Mouse (Mus musculus): ENCODE measurements around the gene Filip1l. TPM values are rescaled to one million over a fixed set of nuclear protein-coding genes. Genes with fewer than 3 reads are reported as not detected.
A peak's percentile ranks its signal among the peaks of the same experiment; 100 is the strongest.

Gene Filip1l
- polyA plus RNA-seq, 1 experiment from 2014 or later = 35.3 TPM

DNA sequence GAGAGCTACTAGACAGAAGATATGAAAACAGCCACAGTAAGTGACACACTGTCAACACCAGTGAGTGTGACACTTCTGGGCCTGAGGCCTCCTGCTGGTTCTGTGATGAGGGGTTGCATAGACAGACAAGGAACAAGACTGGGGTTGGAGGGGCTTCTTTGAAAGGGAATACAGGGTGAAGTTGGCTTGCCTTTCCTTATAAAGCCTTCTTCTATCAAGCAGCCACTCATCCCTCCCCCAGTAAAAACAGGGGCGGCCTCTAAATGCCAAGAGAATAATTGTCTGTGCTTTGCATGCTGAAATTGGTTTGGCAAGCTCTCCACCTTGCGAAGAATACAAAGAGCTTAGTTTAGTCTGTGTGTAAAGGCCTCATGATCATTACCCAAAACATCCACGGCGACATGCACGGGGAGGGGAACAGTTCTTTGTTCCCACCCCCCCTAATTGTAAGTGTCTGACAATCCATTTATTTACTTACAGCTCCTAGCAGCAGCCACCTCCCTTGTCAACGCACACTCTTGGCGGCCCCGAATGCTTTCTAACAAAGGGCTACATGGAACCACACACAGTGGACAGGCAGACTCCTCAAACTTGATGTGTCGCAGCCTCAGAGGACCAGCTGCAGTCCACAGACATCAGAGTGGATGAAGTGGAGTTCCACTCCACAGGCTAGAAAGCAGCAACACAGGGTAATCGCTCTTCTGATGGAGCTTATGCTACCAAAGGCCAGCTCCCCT lies 143.7 kb downstream of the Filip1l start:
- Histone ChIP-seq H3K9ac (ENCODE audit: low read length) (no peak overlapping the region), H3K9me3 (ENCODE audit: control insufficient read depth, low read length) (no peaks in the 10 kb centered on the region), H3K4me2 (replicated peaks; ENCODE audit: low read depth) (no peak overlapping the region), H3K4me1 (replicated peaks; ENCODE audit: control insufficient read depth, insufficient read depth) (no peaks in the 10 kb centered on the region), H3K27ac (replicated peaks) (peak overlapping the region; percentile 65), H3K27me3 (ENCODE audit: control insufficient read depth, insufficient read depth, low read length) (no peaks in the 10 kb centered on the region), H3K36me3 (ENCODE audit: control insufficient read depth, insufficient read depth, low read length) (no peaks in the 10 kb centered on the region), H3K4me3 (ENCODE audit: low read depth, low read length) (no peak overlapping the region)
- ATAC-seq (ENCODE audit: low FRiP score, low TSS enrichment) (no peak), DNase-seq (ENCODE audit: low spot score) (no peak)
- 50% methylated on average over 10 of the region's 10 CpGs for whole genome bisulfite sequencing
- TF ChIP-seq CTCF (IDR thresholded peaks at IDR 0.05; ENCODE audit: low read depth) (no peak), EP300 (optimal IDR thresholded peaks at IDR 0.05) (no peak)

DNA sequence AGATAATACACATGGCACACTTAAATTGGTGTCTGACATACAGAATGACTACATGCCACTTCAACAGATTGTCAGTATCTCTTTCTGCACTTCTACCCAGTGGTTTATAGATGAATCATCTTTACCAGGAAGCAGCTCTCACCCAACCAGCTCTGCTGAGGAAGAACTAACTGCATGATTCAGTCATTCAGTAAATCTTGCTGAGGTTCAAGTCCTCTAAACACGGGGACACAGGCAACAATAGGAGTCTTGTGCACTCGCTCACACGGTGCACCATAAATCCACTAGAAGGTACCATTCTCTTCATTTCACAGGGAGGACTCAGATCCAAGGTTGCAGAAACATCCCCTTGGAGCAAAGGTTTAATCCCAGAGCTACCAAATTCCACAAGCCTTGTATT lies 148.0 kb downstream of the Filip1l start:
- Histone ChIP-seq H3K4me1 (replicated peaks; ENCODE audit: control insufficient read depth, insufficient read depth) (no peaks in the 10 kb centered on the region), H3K4me2 (replicated peaks; ENCODE audit: low read depth) (no peak overlapping the region), H3K4me3 (ENCODE audit: low read depth, low read length) (no peak overlapping the region), H3K27ac (replicated peaks) (no peak overlapping the region), H3K36me3 (ENCODE audit: control insufficient read depth, insufficient read depth, low read length) (no peaks in the 10 kb centered on the region), H3K9me3 (ENCODE audit: control insufficient read depth, low read length) (no peaks in the 10 kb centered on the region), H3K9ac (ENCODE audit: low read length) (no peak overlapping the region), H3K27me3 (ENCODE audit: control insufficient read depth, insufficient read depth, low read length) (no peaks in the 10 kb centered on the region)
- DNase-seq (ENCODE audit: low spot score) (no peak), ATAC-seq (ENCODE audit: low FRiP score, low TSS enrichment) (peak; percentile 76)
- TF ChIP-seq CTCF (IDR thresholded peaks at IDR 0.05; ENCODE audit: low read depth) (no peak), EP300 (optimal IDR thresholded peaks at IDR 0.05) (no peak)
- WGBS = 42% methylated on average over 3 of the region's 3 CpGs

DNA sequence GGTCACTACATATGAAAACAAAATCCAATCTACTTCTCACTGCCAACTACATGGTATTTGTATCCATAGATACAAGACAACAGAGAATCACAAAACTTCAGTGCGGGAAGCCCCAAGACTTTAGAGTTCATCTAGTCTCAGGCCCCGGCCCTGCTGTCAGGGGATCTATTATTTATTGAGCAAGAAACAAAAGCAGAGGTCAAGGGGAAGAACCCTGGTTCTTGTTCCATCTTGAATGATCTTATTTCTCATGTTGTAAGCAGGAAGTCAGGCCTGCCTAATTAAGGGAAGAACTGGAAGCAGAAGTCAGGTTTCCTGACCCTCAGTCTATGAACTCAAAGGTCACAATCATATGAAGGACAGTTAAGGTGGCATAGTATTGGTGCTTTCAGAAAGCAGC lies 149.3 kb downstream of the Filip1l start:
- WGBS = 38% methylated on average over 2 of the region's 2 CpGs
- TF ChIP-seq EP300 (optimal IDR thresholded peaks at IDR 0.05) = no peak
- TF ChIP-seq CTCF (IDR thresholded peaks at IDR 0.05; ENCODE audit: low read depth) = no peak
- Histone ChIP-seq H3K27me3 (ENCODE audit: control insufficient read depth, insufficient read depth, low read length) (no peaks in the 10 kb centered on the region), H3K36me3 (ENCODE audit: control insufficient read depth, insufficient read depth, low read length) (no peaks in the 10 kb centered on the region), H3K9ac (ENCODE audit: low read length) (no peak overlapping the region), H3K27ac (replicated peaks) (no peak overlapping the region), H3K9me3 (ENCODE audit: control insufficient read depth, low read length) (no peaks in the 10 kb centered on the region), H3K4me1 (replicated peaks; ENCODE audit: control insufficient read depth, insufficient read depth) (no peaks in the 10 kb centered on the region; the same call in 1 of the 2 replicates), H3K4me3 (ENCODE audit: low read depth, low read length) (no peak overlapping the region), H3K4me2 (replicated peaks; ENCODE audit: low read depth) (no peak overlapping the region)
- DNase-seq (ENCODE audit: low spot score) = no peak
- ATAC-seq (ENCODE audit: low FRiP score, low TSS enrichment) = no peak

DNA sequence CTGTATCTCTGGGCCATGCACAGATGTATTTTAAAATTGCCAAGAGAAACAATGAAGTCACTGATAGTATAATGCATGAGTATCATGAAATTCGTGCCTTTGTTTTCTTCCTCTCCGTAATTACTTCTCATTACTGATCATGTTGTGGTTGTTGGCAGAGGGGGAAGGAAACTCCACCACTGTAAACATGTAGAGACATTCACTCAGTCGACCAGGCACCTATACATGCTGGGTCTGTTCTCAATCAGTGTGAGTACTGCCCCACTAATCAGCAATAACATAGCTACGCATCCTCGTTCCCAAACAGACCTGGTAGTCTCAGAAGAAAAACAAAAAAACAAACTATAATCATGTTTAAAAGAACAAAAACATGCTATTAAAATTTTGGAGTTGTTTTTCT lies 149.9 kb downstream of the Filip1l start:
- no peak for DNase-seq (ENCODE audit: low spot score)
- ATAC-seq (ENCODE audit: low FRiP score, low TSS enrichment) = no peak
- H3K27ac ChIP-seq (replicated peaks) = no peak overlapping the region
- H3K4me3 ChIP-seq (ENCODE audit: low read depth, low read length) = no peak overlapping the region
- no peaks in the 10 kb centered on the region for H3K9me3 ChIP-seq (ENCODE audit: control insufficient read depth, low read length)
- no peak for TF ChIP-seq EP300 (optimal IDR thresholded peaks at IDR 0.05)
- no peak for TF ChIP-seq CTCF (IDR thresholded peaks at IDR 0.05; ENCODE audit: low read depth)
- H3K27me3 ChIP-seq (ENCODE audit: control insufficient read depth, insufficient read depth, low read length) = no peaks in the 10 kb centered on the region
- H3K4me1 ChIP-seq (replicated peaks; ENCODE audit: control insufficient read depth, insufficient read depth) = no peaks in the 10 kb centered on the region; the same call in 1 of the 2 replicates
- H3K9ac ChIP-seq (ENCODE audit: low read length) = no peak overlapping the region
- no peaks in the 10 kb centered on the region for H3K36me3 ChIP-seq (ENCODE audit: control insufficient read depth, insufficient read depth, low read length)
- 70% methylated on average over 5 of the region's 5 CpGs for WGBS
- H3K4me2 ChIP-seq (replicated peaks; ENCODE audit: low read depth) = no peak overlapping the region

DNA sequence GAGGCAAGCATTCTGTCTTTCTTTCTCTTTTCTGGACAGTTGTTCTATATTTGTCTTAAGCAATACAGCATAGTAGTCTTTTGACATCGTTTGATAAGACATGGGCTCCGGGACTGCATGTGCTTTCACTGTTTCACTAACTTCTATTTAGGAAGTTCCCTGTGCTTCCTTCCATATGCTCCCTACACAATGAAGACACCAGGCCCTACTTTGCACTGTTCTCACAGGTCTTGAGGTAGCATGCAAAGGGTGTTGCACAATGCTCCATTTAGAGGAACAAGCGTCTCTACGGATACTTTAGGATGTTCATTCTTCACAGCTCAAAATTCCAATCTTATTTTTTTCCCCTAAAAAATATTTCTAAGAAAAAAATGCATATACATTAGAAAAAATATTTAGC lies 151.8 kb downstream of the Filip1l start:
- no peaks in the 10 kb centered on the region for H3K9me3 ChIP-seq (ENCODE audit: control insufficient read depth, low read length)
- TF ChIP-seq EP300 (optimal IDR thresholded peaks at IDR 0.05) (no peak), CTCF (IDR thresholded peaks at IDR 0.05; ENCODE audit: low read depth) (no peak)
- H3K9ac ChIP-seq (ENCODE audit: low read length) = no peak overlapping the region
- H3K27ac ChIP-seq (replicated peaks) = no peak overlapping the region
- no peak for ATAC-seq (ENCODE audit: low FRiP score, low TSS enrichment)
- no peaks in the 10 kb centered on the region; the same call in 1 of the 2 replicates for H3K4me1 ChIP-seq (replicated peaks; ENCODE audit: control insufficient read depth, insufficient read depth)
- no peak for DNase-seq (ENCODE audit: low spot score)
- H3K4me2 ChIP-seq (replicated peaks; ENCODE audit: low read depth) = no peak overlapping the region
- 76% methylated on average over 4 of the region's 4 CpGs for WGBS
- H3K36me3 ChIP-seq (ENCODE audit: control insufficient read depth, insufficient read depth, low read length) = no peaks in the 10 kb centered on the region
- no peak overlapping the region for H3K4me3 ChIP-seq (ENCODE audit: low read depth, low read length)
- H3K27me3 ChIP-seq (ENCODE audit: control insufficient read depth, insufficient read depth, low read length) = no peaks in the 10 kb centered on the region

DNA sequence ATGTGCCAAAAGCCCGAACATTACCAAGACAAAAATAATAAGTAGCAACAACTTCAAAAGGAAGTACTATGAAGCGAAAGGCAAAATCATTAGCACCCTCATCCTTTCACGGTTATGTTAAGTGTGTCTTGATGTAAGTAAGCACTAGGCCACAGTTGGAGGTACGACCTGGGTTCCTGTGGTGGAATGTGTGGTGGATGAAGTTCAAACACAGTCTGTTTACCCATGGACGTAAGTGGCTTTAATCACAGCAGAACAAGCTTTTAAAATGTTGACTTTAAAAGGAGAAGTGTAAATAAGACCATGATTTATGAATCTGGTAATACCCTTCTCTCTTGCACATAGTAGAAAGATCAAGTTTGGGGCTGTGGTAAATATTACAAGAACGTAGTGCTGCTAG lies 153.2 kb downstream of the Filip1l start:
- ATAC-seq (ENCODE audit: low FRiP score, low TSS enrichment) (peak; percentile 95), DNase-seq (ENCODE audit: low spot score) (peak; percentile 51)
- Histone ChIP-seq H3K36me3 (ENCODE audit: control insufficient read depth, insufficient read depth, low read length) (no peaks in the 10 kb centered on the region), H3K9ac (ENCODE audit: low read length) (no peak overlapping the region), H3K27me3 (ENCODE audit: control insufficient read depth, insufficient read depth, low read length) (no peaks in the 10 kb centered on the region), H3K9me3 (ENCODE audit: control insufficient read depth, low read length) (no peaks in the 10 kb centered on the region), H3K27ac (replicated peaks) (peak overlapping the region; percentile 78), H3K4me1 (replicated peaks; ENCODE audit: control insufficient read depth, insufficient read depth) (no peaks in the 10 kb centered on the region; the same call in 1 of the 2 replicates), H3K4me2 (replicated peaks; ENCODE audit: low read depth) (no peak overlapping the region), H3K4me3 (ENCODE audit: low read depth, low read length) (no peak overlapping the region)
- TF ChIP-seq EP300 (optimal IDR thresholded peaks at IDR 0.05) = no peak
- TF ChIP-seq CTCF (IDR thresholded peaks at IDR 0.05; ENCODE audit: low read depth) = no peak
- 23% methylated on average over 6 of the region's 6 CpGs for WGBS
